Mouse (Mus musculus) gonadal fat pad, adult 2 months (tissue): ENCODE results near the gene Bbs9. TPM values are rescaled to one million over a fixed set of nuclear protein-coding genes. Genes with fewer than 3 reads are reported as not detected.
"Not testable (repeated sequence)": the region's sequence is repeated elsewhere in the genome, so short reads cannot be mapped to it uniquely, and the experiment has no call there.

ENCODE experiments used
- DNase-seq: peaks from one replicate; pipeline ENCODE4 v3.0.0-alpha.2; 2012; ENCODE audit warnings: low read depth
- polyA plus RNA-seq: library from polyadenylated mRNA; depleted of rRNA; stranded (reverse); fragments of >200 nt; gene quantifications from 2 replicates; pipeline ENCODE4 v1.2.3, GENCODE M21; 2012

The Bbs9 gene
- polyA plus RNA-seq, 1 experiment, result 17.6 TPM

GRCm38 (mm10) chr9:22690234-22690633, 214.7 kb downstream of the Bbs9 start:
- DNase-seq, result no peak

GRCm38 (mm10) chr9:22695392-22695791, 219.9 kb downstream of the Bbs9 start:
- DNase-seq, result no peak

GRCm38 (mm10) chr9:22696809-22697374, 221.4 kb downstream of the Bbs9 start:
- DNase-seq, result no peak

GRCm38 (mm10) chr9:22697811-22698210, 222.3 kb downstream of the Bbs9 start:
- no peak for DNase-seq

- no peak for DNase-seq
These were observed 223.0 kb downstream of the Bbs9 start for GRCm38 (mm10) chr9:22698501-22698900.

- DNase-seq, result no peak
These were observed 226.6 kb downstream of the Bbs9 start for GRCm38 (mm10) chr9:22702065-22702611.

- no peak for DNase-seq
These were observed 227.4 kb downstream of the Bbs9 start for GRCm38 (mm10) chr9:22702812-22703367.

GRCm38 (mm10) chr9:22703541-22703940, 228.0 kb downstream of the Bbs9 start:
- DNase-seq, result no peak

- DNase-seq, result no peak
These were observed 231.8 kb downstream of the Bbs9 start for GRCm38 (mm10) chr9:22707166-22707913.

- DNase-seq, result no peak
These were observed 233.6 kb downstream of the Bbs9 start for GRCm38 (mm10) chr9:22708970-22709726.

GRCm38 (mm10) chr9:22710032-22710431, 234.5 kb downstream of the Bbs9 start:
- DNase-seq, result no peak

- no peak for DNase-seq
These were observed 235.8 kb downstream of the Bbs9 start for GRCm38 (mm10) chr9:22711339-22711738.

- no peak for DNase-seq
These were observed 237.2 kb downstream of the Bbs9 start for GRCm38 (mm10) chr9:22712743-22713142.

- not testable (repeated sequence) for DNase-seq
These were observed 237.8 kb downstream of the Bbs9 start for GRCm38 (mm10) chr9:22713286-22713685.

- DNase-seq, result no peak
These were observed 242.1 kb downstream of the Bbs9 start for GRCm38 (mm10) chr9:22717583-22717982.

- no peak for DNase-seq
These were observed 242.8 kb downstream of the Bbs9 start for GRCm38 (mm10) chr9:22718174-22718823.

GRCm38 (mm10) chr9:22732646-22733045, 257.1 kb downstream of the Bbs9 start:
- no peak for DNase-seq

- DNase-seq, result no peak
These were observed 259.4 kb downstream of the Bbs9 start for GRCm38 (mm10) chr9:22734954-22735353.

- no peak for DNase-seq
These were observed 259.9 kb downstream of the Bbs9 start for GRCm38 (mm10) chr9:22735385-22735784.

GRCm38 (mm10) chr9:22737893-22738292, 262.4 kb downstream of the Bbs9 start:
- no peak for DNase-seq

- no peak for DNase-seq
These were observed 263.3 kb downstream of the Bbs9 start for GRCm38 (mm10) chr9:22738861-22739260.

GRCm38 (mm10) chr9:22741967-22742366, 266.5 kb downstream of the Bbs9 start:
- no peak for DNase-seq
